Mouse (Mus musculus) spleen, adult 2 months (tissue): ENCODE data around the gene Cand1. TPM values are rescaled to one million over a fixed set of nuclear protein-coding genes. Genes with fewer than 3 reads are reported as not detected.

Experiments
- DNase-seq, 2 experiments: peaks; one replicate each; pipeline versions ENCODE4 v3.0.0 to v3.0.0-alpha.2; 2012 to 2021; ENCODE audit warnings: low spot score in 2 of 2, low read depth in 1 of 2
- H3K27ac ChIP-seq: fragments of 200-500 bp; 2 replicates; pipeline ENCODE4 v1.5.1; 2012; ENCODE audit warnings: low read length, inconsistent platforms; ENCODE audit not compliant: insufficient read depth
- H3K27me3 ChIP-seq: fragments of 200-500 bp; 2 replicates; pipeline ENCODE4 v1.6.1; 2012; ENCODE audit warnings: mild to moderate bottlenecking, moderate library complexity, low read length, inconsistent platforms; ENCODE audit not compliant: control insufficient read depth, insufficient read depth
- H3K36me3 ChIP-seq: fragments of 200-500 bp; 2 replicates; pipeline ENCODE4 v1.6.1; 2012; ENCODE audit warnings: mild to moderate bottlenecking, low read length, inconsistent platforms; ENCODE audit not compliant: control insufficient read depth, insufficient read depth
- H3K4me1 ChIP-seq: fragments of 200-500 bp; 2 replicates; pipeline ENCODE4 v1.6.1; 2011; ENCODE audit warnings: inconsistent platforms; ENCODE audit not compliant: control insufficient read depth, insufficient read depth, insufficient read length
- H3K4me3 ChIP-seq: fragments of 200-500 bp; 2 replicates; pipeline ENCODE4 v1.5.1; 2011; ENCODE audit warnings: mild to moderate bottlenecking, inconsistent platforms; ENCODE audit not compliant: insufficient read depth, insufficient read length; ENCODE audit errors: extremely low read depth
- CTCF ChIP-seq: fragments of 200-500 bp; IDR thresholded peaks from 2 replicates; pipeline ENCODE4 v1.5.1; 2011; ENCODE audit warnings: mild to moderate bottlenecking, inconsistent platforms; ENCODE audit not compliant: insufficient read depth, insufficient read length, insufficient replicate concordance; ENCODE audit errors: extremely low read depth
- POLR2A ChIP-seq: fragments of 200-500 bp; IDR thresholded peaks from 2 replicates; pipeline ENCODE4 v1.6.1; 2011; ENCODE audit warnings: low read depth, low read length, inconsistent platforms
- WGBS: fragments of 180-500 bp; shearing (Covaris S2); methylation state at CpG from one replicate; pipeline ENCODE4 v1.1.7; 2018; 5-methylcytosine and 5-hydroxymethylcytosine counted together
- polyA plus RNA-seq: library from polyadenylated mRNA; depleted of rRNA; stranded (reverse); fragments of >200 nt; gene quantifications from 2 replicates; pipeline ENCODE4 v1.2.3, GENCODE M21; 2012; rRNA removed

The Cand1 gene
- polyA plus RNA-seq: 17.2 and 18.5 TPM in 2 replicates

- Histone ChIP-seq H3K27ac (peak within 1 kb of the TSS; percentile 97), H3K27me3 (no peaks in the 10 kb centered on the region), H3K36me3 (no peaks in the 10 kb centered on the region), H3K4me1 (peaks cover 3% of the 10 kb centered on the region), H3K4me3 (peak within 1 kb of the TSS; percentile 99)
- under 1% methylated on average over 67 of the region's 67 CpGs for WGBS
- TF ChIP-seq POLR2A (peak; percentile 43), CTCF (no peak)
- DNase-seq: peak; percentile 97 to 99
Measured at GRCm38 (mm10) chr10:119239969-119240721, at the start of gene Cand1. TSS of gene Cand1 (minus strand) at chr10:119240055.

- Histone ChIP-seq H3K27me3 (no peaks in the 10 kb centered on the region), H3K27ac (no peak overlapping the region), H3K4me1 (no peaks in the 10 kb centered on the region), H3K36me3 (no peaks in the 10 kb centered on the region), H3K4me3 (no peak overlapping the region)
- DNase-seq: no peak
- no peak for TF ChIP-seq CTCF
- TF ChIP-seq POLR2A: no peak
- 87% methylated on average over 10 of the region's 10 CpGs for WGBS
Measured at GRCm38 (mm10) chr10:119278871-119279270, 39.0 kb upstream of the Cand1 start.

- Histone ChIP-seq H3K36me3 (no peaks in the 10 kb centered on the region), H3K27ac (no peak overlapping the region), H3K4me3 (no peak overlapping the region), H3K4me1 (no peaks in the 10 kb centered on the region), H3K27me3 (no peaks in the 10 kb centered on the region)
- TF ChIP-seq POLR2A (no peak), CTCF (no peak)
- 91% methylated on average over 6 of the region's 6 CpGs for WGBS
- no peak for DNase-seq
Measured at GRCm38 (mm10) chr10:119274333-119274732, 34.5 kb upstream of the Cand1 start.

- Histone ChIP-seq H3K27me3 (no peaks in the 10 kb centered on the region), H3K4me1 (no peaks in the 10 kb centered on the region), H3K4me3 (no peak overlapping the region), H3K36me3 (no peaks in the 10 kb centered on the region), H3K27ac (no peak overlapping the region)
- TF ChIP-seq CTCF (no peak), POLR2A (no peak)
- WGBS: 85% methylated on average over 10 of the region's 10 CpGs
- DNase-seq: no peak
Measured at GRCm38 (mm10) chr10:119272536-119272935, 32.7 kb upstream of the Cand1 start.

GRCm38 (mm10) chr10:119272005-119272404 is 32.1 kb upstream of the Cand1 start:
- Histone ChIP-seq H3K4me1 (no peaks in the 10 kb centered on the region), H3K27me3 (no peaks in the 10 kb centered on the region), H3K36me3 (no peaks in the 10 kb centered on the region), H3K4me3 (no peak overlapping the region), H3K27ac (no peak overlapping the region)
- DNase-seq: no peak
- no peak for TF ChIP-seq CTCF
- no peak for TF ChIP-seq POLR2A
- 95% methylated on average over 10 of the region's 10 CpGs for WGBS

- 91% methylated on average over 10 of the region's 10 CpGs for WGBS
- Histone ChIP-seq H3K36me3 (no peaks in the 10 kb centered on the region), H3K4me1 (no peaks in the 10 kb centered on the region), H3K27me3 (no peaks in the 10 kb centered on the region), H3K27ac (no peak overlapping the region), H3K4me3 (no peak overlapping the region)
- TF ChIP-seq CTCF (no peak), POLR2A (no peak)
- DNase-seq: no peak
Measured at GRCm38 (mm10) chr10:119271101-119271500, 31.2 kb upstream of the Cand1 start.

GRCm38 (mm10) chr10:119270384-119270985 is 30.6 kb upstream of the Cand1 start:
- WGBS: 90% methylated on average over 12 of the region's 12 CpGs
- TF ChIP-seq CTCF (no peak), POLR2A (no peak)
- Histone ChIP-seq H3K27me3 (no peaks in the 10 kb centered on the region), H3K4me3 (no peak overlapping the region), H3K27ac (no peak overlapping the region), H3K36me3 (no peaks in the 10 kb centered on the region), H3K4me1 (no peaks in the 10 kb centered on the region)
- DNase-seq: no peak
